Mouse (Mus musculus) cerebellum, adult 11-12 months (tissue): Measurements from ENCODE around the gene Cym.

ENCODE experiments used
- DNase-seq: peaks from one replicate; pipeline ENCODE4 v3.0.0; 2022

Cym gene

GRCm38 (mm10) chr3:107218572-107218971 lies 3.0 kb downstream of the Cym start:
- DNase-seq, result no peak

GRCm38 (mm10) chr3:107217101-107217480 lies 4.4 kb downstream of the Cym start:
- DNase-seq, result no peak

DNA sequence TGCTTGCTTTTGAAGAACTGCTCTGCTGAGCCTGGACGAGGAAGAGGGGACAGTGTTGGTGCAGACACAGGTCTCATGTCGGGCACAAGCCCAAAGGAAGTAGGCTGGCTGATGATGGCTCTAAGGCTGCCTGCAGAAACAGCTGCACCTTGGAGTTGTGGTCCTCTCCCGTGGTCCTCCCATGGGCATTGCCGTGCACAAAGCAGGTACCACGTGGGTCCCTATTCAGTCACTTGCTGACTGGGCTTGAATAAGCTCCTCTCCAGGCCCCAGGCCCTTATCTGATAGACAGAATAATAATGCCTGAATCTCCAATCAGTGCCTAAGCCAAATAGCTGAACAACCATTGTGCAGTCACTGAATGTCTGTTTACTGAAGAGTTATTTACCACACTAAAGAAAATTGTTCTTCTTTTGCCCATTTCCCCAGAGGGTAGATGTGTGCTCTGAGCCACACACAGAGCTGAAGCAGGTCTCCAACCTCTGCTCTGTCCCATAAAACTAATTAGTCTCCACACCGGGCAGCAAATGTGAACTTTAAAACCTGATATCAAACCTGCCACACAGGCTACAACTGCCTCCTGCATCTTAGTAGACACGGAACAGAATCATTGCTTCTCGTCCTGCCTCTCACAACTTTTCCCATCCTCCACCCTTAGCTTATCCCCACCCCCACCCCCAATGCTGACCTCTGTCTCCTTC lies 5.0 kb downstream of the Cym start:
- DNase-seq, result no peak

- DNase-seq, result no peak
These were observed 6.9 kb downstream of the Cym start for GRCm38 (mm10) chr3:107214606-107215005.

DNA sequence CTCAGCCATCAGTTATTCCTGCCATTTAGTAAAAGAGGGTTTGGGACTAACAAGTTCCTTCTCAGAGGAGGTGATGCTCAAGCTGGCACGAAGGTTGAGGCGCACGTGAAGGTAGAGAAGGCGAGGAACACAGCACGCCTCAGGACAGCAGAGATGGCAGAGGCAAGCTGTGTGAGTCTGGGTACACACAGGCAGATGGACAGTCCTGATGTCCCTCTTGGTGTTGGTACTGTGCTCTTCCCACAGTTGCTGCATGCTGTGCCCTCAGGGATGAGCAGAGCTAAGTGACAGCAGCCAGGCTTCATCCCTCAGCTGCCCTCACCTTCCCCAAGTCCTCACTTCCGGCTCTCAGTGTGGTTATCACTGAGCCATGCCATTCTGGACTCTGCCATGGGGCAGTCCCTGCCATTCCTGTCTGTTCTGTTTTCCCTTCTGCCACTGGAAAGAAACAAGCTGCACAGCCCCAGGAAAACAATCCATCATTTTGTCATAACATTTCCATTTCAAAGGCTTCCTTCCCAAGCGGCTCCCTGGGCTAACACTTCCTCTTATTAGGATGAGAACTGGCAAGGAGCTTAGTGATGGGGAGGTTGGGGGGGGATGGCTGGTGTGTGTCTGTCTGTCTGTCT lies 13.8 kb downstream of the Cym start:
- no peak for DNase-seq

DNA sequence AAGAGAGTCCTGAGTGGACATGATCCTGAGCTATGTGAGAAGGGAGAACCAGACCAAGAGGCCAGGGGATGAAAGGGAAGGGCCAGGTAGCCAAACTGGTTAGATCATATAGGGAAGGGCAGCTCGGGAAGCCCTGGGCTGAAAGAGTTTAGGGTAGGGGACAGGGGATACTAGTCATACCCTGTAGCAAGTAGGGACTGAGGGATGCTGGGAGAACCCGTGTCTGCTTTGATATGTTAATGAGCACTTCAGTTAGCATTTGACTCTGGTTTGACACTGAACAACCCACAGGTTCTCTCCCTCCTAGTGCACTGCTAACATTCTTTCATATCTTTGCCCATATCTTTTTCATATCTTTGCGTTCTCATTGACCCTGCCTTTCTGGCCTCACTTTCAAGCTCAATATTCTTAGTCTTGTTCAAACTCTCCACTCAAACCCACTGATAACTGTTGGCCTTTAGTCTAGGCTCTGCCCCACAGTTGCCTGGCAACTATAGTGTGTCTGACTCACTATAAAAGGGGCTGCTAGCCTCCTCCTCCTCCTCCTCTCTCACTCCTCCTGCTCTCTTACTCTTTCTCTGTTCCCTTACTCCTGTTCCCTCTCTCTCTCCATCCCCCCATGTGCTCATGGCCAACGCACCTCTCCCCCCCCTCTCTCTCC lies 14.9 kb downstream of the Cym start:
- no peak for DNase-seq

- DNase-seq, result peak; percentile 42
These were observed 15.5 kb downstream of the Cym start for GRCm38 (mm10) chr3:107205994-107206393.

GRCm38 (mm10) chr3:107205170-107205569 lies 16.4 kb downstream of the Cym start:
- DNase-seq, result no peak

GRCm38 (mm10) chr3:107204413-107204812 lies 17.1 kb downstream of the Cym start:
- no peak for DNase-seq

GRCm38 (mm10) chr3:107201310-107202180 lies 20.0 kb downstream of the Cym start:
- no peak for DNase-seq

DNA sequence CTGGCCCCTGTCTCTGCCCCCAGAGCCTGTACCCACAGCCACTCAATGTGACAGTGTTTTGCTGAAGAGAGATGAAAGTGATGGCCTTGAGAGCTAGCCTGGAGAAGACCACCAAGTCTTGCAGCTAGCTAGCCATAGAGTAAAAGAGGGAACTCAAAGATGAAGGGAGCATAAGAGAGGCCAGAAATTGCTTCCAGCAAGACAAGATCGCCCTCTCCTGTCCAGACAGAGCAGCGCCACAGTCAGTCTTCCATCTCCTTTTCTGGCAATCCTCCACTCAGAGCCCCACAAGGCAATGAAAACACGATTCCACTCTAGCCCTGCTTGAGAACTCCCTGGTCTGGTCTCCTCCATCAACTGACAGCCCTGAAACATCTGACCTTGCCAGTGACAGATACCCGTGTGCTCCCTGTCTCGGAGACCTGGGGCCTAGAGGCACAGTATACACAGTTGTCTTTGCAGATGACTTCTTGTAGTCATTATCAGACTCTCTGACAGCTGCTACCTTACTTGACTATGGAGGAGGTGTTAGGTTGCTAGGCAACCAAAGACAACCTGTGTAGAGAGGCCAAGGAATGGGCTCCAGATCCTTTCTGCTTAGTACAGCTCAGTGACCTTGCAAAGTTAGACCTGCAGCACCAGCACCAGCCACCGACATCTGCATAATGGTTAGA lies 33.2 kb downstream of the Cym start:
- DNase-seq, result peak; percentile 73

- no peak for DNase-seq
These were observed 34.5 kb downstream of the Cym start for GRCm38 (mm10) chr3:107187022-107187421.

DNA sequence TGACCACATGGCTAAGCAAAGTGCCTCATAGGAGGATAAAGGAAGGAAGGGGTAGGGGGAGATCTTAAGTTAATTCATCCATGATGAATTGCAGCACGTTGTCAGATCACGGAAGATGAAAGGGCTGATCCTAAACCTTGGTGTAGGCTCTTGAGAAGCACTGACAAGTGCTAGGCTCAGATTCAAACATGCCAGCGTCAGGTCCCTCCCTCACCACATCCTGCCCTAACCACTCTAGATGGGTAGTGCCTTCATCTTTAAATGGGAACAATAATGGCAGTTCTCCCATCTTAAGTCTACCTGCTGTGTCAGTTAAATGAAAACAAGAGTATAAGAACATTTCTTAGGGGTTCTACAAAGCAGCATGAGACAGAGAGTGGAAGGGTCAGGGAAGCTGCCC lies 35.9 kb downstream of the Cym start:
- DNase-seq, result no peak

GRCm38 (mm10) chr3:107183178-107183577 lies 38.4 kb downstream of the Cym start:
- DNase-seq, result no peak

DNA sequence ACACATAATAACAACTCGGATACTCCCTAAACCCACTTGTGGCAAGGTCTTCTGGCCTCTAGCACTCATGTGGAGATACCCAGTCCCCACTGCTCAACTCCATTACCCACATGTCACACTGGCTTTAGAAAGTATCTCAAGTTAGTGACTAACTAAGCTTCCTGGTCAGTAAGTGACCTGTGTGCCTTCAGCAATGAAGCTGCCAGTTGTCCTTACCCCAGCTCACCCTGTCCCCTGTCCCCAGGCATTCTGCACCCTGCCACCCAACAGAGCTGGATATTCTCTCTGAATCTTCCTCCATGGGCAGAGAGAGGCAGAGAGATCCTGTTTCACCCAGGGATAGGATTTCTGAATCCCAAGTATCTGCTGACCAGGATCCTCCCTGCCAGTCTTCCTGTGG lies 38.8 kb downstream of the Cym start, which contains the start of gene Kcna10:
TSS of gene Kcna10 (plus strand) at position 301 of the 400 bp plus-strand sequence.
- no peak for DNase-seq

DNA sequence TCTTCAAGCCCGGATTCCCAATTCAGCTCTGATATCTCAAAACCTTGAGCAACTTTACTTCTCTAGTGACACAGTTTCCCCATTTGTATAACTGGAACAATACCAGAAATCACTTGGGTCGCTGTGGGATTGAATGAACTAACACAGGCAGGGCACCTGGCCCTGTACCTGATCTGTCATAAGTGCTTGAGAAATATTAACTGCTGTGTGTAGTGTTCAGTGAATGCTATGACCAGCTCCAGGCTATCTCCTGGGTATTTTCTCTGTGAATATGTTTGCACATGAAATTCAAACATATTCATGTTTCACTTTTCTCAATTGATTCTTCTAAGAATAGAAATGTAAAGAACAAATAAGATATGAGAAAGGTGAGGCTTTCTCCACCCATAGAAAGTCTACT lies 40.7 kb downstream of the Cym start:
- no peak for DNase-seq

GRCm38 (mm10) chr3:107176501-107176900 lies 45.0 kb downstream of the Cym start:
- peak; percentile 88 for DNase-seq

DNA sequence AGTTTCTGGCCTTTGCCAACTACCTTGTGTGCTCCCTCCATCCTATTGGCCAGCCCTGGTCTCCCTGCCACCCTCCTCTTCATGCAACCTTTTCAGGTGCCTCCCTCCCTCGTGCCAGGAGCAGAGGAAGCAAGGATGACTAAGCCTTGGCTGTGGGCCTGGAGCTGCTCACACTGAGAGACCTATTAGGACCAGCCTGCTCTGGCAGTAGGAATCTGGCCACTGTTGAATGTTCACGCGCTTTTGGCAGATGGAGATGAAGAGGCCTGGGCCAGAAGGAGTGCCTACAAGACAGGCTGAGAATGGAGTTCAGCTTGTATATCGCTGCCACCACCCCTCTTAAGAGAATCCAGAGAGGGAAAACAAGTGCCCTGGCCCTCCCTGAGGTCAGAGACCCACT lies 46.0 kb downstream of the Cym start:
- DNase-seq, result peak; percentile 99

- DNase-seq, result peak; percentile 96
These were observed 49.0 kb downstream of the Cym start for GRCm38 (mm10) chr3:107172556-107172955.

GRCm38 (mm10) chr3:107171964-107172363 lies 49.6 kb downstream of the Cym start:
- DNase-seq, result no peak

DNA sequence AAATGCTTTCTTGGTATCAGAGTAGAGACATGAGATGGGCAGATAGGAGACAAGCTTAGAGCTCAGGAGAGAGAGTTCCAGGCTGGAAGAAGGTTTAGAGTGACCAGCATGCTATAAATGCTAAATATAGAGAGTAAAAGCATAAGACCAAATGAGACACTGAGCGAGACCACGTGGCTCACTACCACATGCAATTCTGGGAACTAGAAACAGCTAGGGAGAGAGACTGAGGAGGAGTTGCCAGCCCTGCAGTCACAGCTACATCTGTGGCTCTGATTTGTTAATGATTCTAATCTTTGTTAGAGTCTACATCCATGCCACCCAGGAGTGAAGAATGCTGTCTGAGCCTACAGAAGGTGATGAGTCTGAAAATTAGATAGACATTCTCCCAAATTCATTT lies 52.0 kb downstream of the Cym start:
- no peak for DNase-seq

DNA sequence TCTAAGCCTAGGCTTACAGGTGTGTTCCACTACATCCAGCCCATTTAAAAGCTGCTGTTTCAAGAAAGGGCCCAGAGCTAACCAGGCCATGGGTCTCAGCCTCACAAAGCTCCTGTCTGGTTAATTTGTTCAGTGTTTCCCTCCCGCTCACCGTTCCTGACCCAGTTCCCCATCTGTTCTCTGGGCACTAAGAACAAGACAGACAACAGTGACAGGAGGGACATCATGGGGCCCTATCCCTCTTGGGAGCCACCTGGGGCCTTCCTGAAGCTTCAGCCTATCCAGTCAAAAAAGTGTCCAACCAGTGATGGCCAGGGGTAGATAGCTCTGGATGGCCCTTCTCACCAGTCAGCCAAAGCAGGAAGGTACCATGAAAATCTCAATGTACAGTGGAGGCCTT lies 58.8 kb downstream of the Cym start:
- peak; percentile 85 for DNase-seq
